Mouse (Mus musculus): ENCODE measurements at regions not wholly inside any gene's neighbourhood (a gene's known extent, or its start where the extent isn't known, plus 50 kb on each side); places are given as distances from the start of the nearest gene placed in this dataset. TPM values are rescaled to one million over a fixed set of nuclear protein-coding genes. Genes with fewer than 3 reads are reported as not detected.

- H3K4me3 ChIP-seq (ENCODE audit: low read depth, low read length), result no peak overlapping the region
- H3K27ac ChIP-seq (ENCODE audit: low read length), result no peak overlapping the region
- H3K9me3 ChIP-seq (ENCODE audit: control insufficient read depth, low read depth, low read length), result no peaks in the 10 kb centered on the region
- no peak overlapping the region for H3K9ac ChIP-seq (replicated peaks; ENCODE audit: low read depth, low read length)
- ATAC-seq (ENCODE audit: insufficient number of reproducible peaks, insufficient read depth, low FRiP score, low read depth), result no peak
- H3K36me3 ChIP-seq (ENCODE audit: control insufficient read depth, insufficient read depth, low read length), result no peaks in the 10 kb centered on the region
- no peaks in the 10 kb centered on the region for H3K4me1 ChIP-seq (ENCODE audit: control insufficient read depth, insufficient read depth, low read length)
- H3K4me2 ChIP-seq (replicated peaks; ENCODE audit: low read depth, low read length), result no peak overlapping the region
- no peaks in the 10 kb centered on the region for H3K27me3 ChIP-seq (ENCODE audit: control insufficient read depth, insufficient read depth, low read length)
- 70% methylated on average over 3 of the region's 3 CpGs for WGBS
Observed at GRCm38 (mm10) chr3:115462623-115463022, 252.2 kb downstream of the S1pr1 start.

Small RNA genes lying in the stretch of these regions (microRNA-seq; reads per million reads assigned to microRNA genes)
- gene Gm25347, result not detected
